Mouse (Mus musculus) midbrain, embryonic 10.5 days (tissue): ENCODE measurements around the gene Abtb2. TPM values are rescaled to one million over a fixed set of nuclear protein-coding genes. Genes with fewer than 3 reads are reported as not detected.

ENCODE experiments used
- DNase-seq: peaks from one replicate; pipeline ENCODE4 v3.0.0-alpha.2; 2017; ENCODE audit warnings: low spot score
- H3K27ac ChIP-seq: fragments of 300-500 bp; sonication (generic); replicated peaks from 2 replicates; pipeline ENCODE4 v1.5.1; 2016; ENCODE audit warnings: mild to moderate bottlenecking
- H3K27me3 ChIP-seq: fragments of 300-500 bp; sonication (generic); 2 replicates; pipeline ENCODE4 v1.6.1; 2016; ENCODE audit warnings: low read depth, mild to moderate bottlenecking; ENCODE audit not compliant: poor library complexity, severe bottlenecking
- H3K36me3 ChIP-seq: fragments of 300-500 bp; sonication (generic); 2 replicates; pipeline ENCODE4 v1.6.1; 2016; ENCODE audit warnings: mild to moderate bottlenecking, moderate library complexity
- H3K4me1 ChIP-seq: fragments of 300-500 bp; sonication (generic); 2 replicates; pipeline ENCODE4 v1.6.1; 2016
- H3K4me3 ChIP-seq: fragments of 300-500 bp; sonication (generic); 2 replicates; pipeline ENCODE4 v1.5.1; 2016; ENCODE audit warnings: mild to moderate bottlenecking, moderate library complexity
- H3K9me3 ChIP-seq: fragments of 300-500 bp; sonication (generic); replicated peaks from 2 replicates; pipeline ENCODE4 v1.6.1; 2016; ENCODE audit warnings: mild to moderate bottlenecking
- WGBS: fragments of 180-500 bp; shearing (Covaris S2); methylation state at CpG from one replicate; pipeline ENCODE4 v1.1.7; 2016; 5-methylcytosine and 5-hydroxymethylcytosine counted together
- polyA plus RNA-seq: library from polyadenylated mRNA; unstranded; fragments of >200 nt; fragmentation: Nextera tagmentation; extraction: Ambion mirVana; gene quantifications from 2 replicates; pipeline ENCODE4 v1.2.1, GENCODE M21; 2016

The Abtb2 gene
- polyA plus RNA-seq, 1 experiment from 2014 or later = 11.5 TPM

GRCm38 (mm10) chr2:103677614-103678369 is 111.7 kb downstream of the Abtb2 start:
- H3K27ac ChIP-seq = peak overlapping the region; percentile 46
- 76% methylated on average over 7 of the region's 7 CpGs for WGBS

DNA sequence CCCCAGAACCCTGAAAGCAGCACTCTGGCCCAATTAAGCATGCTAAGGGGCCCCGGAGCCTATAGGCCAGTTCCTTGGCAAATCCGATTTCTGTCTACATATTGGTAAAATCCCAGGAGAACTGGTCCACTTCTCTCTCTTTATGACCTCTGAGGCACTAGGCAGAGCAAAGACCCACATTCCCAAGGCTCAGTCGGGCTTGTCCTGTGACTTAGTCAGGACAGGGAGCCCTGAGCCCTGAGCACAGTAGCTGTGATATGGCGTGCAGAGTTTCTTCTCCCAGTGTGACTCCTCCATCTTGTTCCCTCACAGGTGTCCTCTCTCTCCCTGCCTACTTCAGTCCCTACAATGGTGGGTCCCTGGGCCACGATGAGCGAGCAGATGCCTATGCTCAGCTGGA is 112.3 kb downstream of the Abtb2 start:
- no peak overlapping the region for H3K4me3 ChIP-seq
- no peaks in the 10 kb centered on the region for H3K27me3 ChIP-seq
- H3K9me3 ChIP-seq = no peaks in the 10 kb centered on the region
- no peak for DNase-seq
- peaks cover 33% of the 10 kb centered on the region for H3K4me1 ChIP-seq
- no peak overlapping the region for H3K27ac ChIP-seq
- H3K36me3 ChIP-seq = 0 out of 2 replicates have a peak, but pooled peaks cover 3% of the 10 kb centered on the region
- WGBS = 82% methylated on average over 6 of the region's 6 CpGs

More at GRCm38 (mm10) chr2:103677614-103678369, 111.7 kb downstream of the Abtb2 start:
- peaks cover 28% of the 10 kb centered on the region for H3K4me1 ChIP-seq
- no peaks in the 10 kb centered on the region for H3K36me3 ChIP-seq
- H3K4me3 ChIP-seq = no peak overlapping the region
- no peak for DNase-seq
- no peaks in the 10 kb centered on the region for H3K9me3 ChIP-seq
- H3K27me3 ChIP-seq = no peaks in the 10 kb centered on the region

GRCm38 (mm10) chr2:103680364-103681110 is 114.4 kb downstream of the Abtb2 start:
- Histone ChIP-seq H3K36me3 (peaks cover 6% of the 10 kb centered on the region; the same call in 1 of the 2 replicates), H3K4me3 (no peak overlapping the region), H3K4me1 (peaks cover 42% of the 10 kb centered on the region), H3K27ac (no peak overlapping the region), H3K27me3 (no peaks in the 10 kb centered on the region), H3K9me3 (no peaks in the 10 kb centered on the region)
- DNase-seq = no peak
- 78% methylated on average over 9 of the region's 9 CpGs for WGBS

- H3K4me1 ChIP-seq = peaks cover 42% of the 10 kb centered on the region
- no peak overlapping the region for H3K4me3 ChIP-seq
- no peak for DNase-seq
- no peak overlapping the region for H3K27ac ChIP-seq
- H3K27me3 ChIP-seq = no peaks in the 10 kb centered on the region
- H3K36me3 ChIP-seq = peaks cover 6% of the 10 kb centered on the region; the same call in 1 of the 2 replicates
- WGBS = 87% methylated on average over 5 of the region's 5 CpGs
- no peaks in the 10 kb centered on the region for H3K9me3 ChIP-seq
These were observed 115.0 kb downstream of the Abtb2 start for GRCm38 (mm10) chr2:103681149-103681548.

- Histone ChIP-seq H3K9me3 (no peaks in the 10 kb centered on the region), H3K27me3 (no peaks in the 10 kb centered on the region), H3K27ac (peak overlapping the region; percentile 3; the same call in 1 of the 2 replicates), H3K4me1 (peaks cover 44% of the 10 kb centered on the region), H3K4me3 (no peak overlapping the region), H3K36me3 (peaks cover 6% of the 10 kb centered on the region; the same call in 1 of the 2 replicates)
- 86% methylated on average over 9 of the region's 9 CpGs for WGBS
- no peak for DNase-seq
These were observed 116.2 kb downstream of the Abtb2 start for GRCm38 (mm10) chr2:103682261-103682722.

- DNase-seq = no peak
- Histone ChIP-seq H3K27me3 (no peaks in the 10 kb centered on the region), H3K4me3 (no peak overlapping the region), H3K4me1 (peaks cover 44% of the 10 kb centered on the region), H3K36me3 (peaks cover 6% of the 10 kb centered on the region; the same call in 1 of the 2 replicates), H3K27ac (0 out of 2 replicates have a peak overlapping the region, but pooled peaks have one; percentile 3), H3K9me3 (no peaks in the 10 kb centered on the region)
- WGBS = 82% methylated on average over 9 of the region's 9 CpGs
These were observed 116.9 kb downstream of the Abtb2 start for GRCm38 (mm10) chr2:103682927-103683442.

DNA sequence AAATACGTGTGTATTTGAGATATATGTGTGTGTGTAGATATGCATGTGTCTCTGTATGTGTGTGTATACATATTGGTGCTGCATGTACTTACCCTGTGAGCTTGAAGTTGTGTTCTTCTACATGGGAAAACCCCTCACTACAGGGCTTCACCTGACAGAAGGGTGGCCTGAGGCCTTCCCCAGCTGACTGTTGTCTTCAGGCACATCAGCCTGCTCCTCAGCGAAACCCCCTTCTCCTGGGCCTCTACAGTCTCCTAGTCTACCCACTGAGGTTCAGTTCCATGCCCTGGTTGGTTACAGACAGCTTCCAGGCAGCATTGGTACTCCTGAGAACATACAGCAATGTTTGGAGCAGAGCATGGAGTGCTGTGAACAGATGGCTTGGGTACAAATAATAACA is 118.3 kb downstream of the Abtb2 start:
- H3K4me1 ChIP-seq = peaks cover 40% of the 10 kb centered on the region

GRCm38 (mm10) chr2:103684926-103685577 is 118.9 kb downstream of the Abtb2 start:
- Histone ChIP-seq H3K4me1 (peaks cover 45% of the 10 kb centered on the region), H3K36me3 (peaks cover 9% of the 10 kb centered on the region; the same call in 1 of the 2 replicates), H3K9me3 (no peaks in the 10 kb centered on the region), H3K4me3 (no peak overlapping the region), H3K27me3 (no peaks in the 10 kb centered on the region), H3K27ac (no peak overlapping the region; the same call in 1 of the 2 replicates)
- WGBS = 74% methylated on average over 7 of the region's 7 CpGs
- no peak for DNase-seq

More for the DNA sequence above, 118.3 kb downstream of the Abtb2 start:
- no peak for DNase-seq
- Histone ChIP-seq H3K9me3 (no peaks in the 10 kb centered on the region), H3K27me3 (no peaks in the 10 kb centered on the region), H3K36me3 (peaks cover 9% of the 10 kb centered on the region; the same call in 1 of the 2 replicates), H3K27ac (no peak overlapping the region), H3K4me3 (no peak overlapping the region)
- WGBS = 92% methylated on average over 2 of the region's 2 CpGs

DNA sequence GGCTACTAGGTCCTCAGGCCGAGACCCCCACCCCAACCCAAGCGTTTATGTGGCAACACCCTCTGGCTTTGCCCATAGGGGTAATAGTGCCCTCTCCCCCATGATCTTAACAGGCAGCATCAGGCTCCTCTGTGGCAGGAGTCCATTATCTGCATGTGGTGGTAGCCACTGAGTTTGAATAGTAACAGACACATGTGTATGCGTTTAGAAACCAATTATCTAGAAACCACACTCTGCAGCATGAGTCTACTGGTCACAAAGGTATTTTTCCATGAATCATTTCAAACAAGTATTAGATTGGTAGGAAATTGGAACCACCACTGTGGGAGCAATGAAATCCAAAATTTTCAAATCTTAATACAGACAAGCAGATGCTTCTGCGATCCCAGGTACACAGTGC is 119.5 kb downstream of the Abtb2 start:
- H3K4me1 ChIP-seq = peaks cover 50% of the 10 kb centered on the region
- H3K9me3 ChIP-seq = no peaks in the 10 kb centered on the region
- H3K4me3 ChIP-seq = no peak overlapping the region
- no peak for DNase-seq
- no peak overlapping the region; the same call in 1 of the 2 replicates for H3K27ac ChIP-seq
- peaks cover 9% of the 10 kb centered on the region; the same call in 1 of the 2 replicates for H3K36me3 ChIP-seq
- H3K27me3 ChIP-seq = no peaks in the 10 kb centered on the region
- WGBS = 88% methylated on average over 4 of the region's 4 CpGs

DNA sequence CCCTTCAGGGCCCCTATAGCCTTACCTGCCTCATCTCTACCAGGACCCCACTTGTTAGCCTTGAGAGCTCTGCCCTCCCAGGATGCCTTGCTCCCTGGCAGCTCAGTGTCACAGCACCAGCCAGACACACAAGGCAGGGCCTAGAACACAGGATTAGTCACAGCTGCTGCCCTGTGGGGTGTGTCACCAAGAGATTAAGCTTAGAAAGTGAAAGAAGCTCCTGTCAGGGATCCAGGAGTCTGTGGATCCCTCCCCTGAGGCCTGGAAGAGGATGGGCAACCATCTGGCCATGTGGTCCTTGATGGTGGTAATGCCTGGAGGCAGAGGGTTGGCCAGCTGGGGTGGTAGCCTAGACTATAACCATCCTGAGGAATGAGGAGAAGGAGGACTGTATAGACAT is 121.0 kb downstream of the Abtb2 start:
- no peak overlapping the region for H3K4me3 ChIP-seq
- no peaks in the 10 kb centered on the region for H3K9me3 ChIP-seq
- no peaks in the 10 kb centered on the region; the same call in 1 of the 2 replicates for H3K27me3 ChIP-seq
- DNase-seq = peak; percentile 32
- peak overlapping the region; percentile 43; the same call in 1 of the 2 replicates for H3K27ac ChIP-seq
- H3K36me3 ChIP-seq = peaks cover 9% of the 10 kb centered on the region; the same call in 1 of the 2 replicates
- peaks cover 57% of the 10 kb centered on the region for H3K4me1 ChIP-seq

DNA sequence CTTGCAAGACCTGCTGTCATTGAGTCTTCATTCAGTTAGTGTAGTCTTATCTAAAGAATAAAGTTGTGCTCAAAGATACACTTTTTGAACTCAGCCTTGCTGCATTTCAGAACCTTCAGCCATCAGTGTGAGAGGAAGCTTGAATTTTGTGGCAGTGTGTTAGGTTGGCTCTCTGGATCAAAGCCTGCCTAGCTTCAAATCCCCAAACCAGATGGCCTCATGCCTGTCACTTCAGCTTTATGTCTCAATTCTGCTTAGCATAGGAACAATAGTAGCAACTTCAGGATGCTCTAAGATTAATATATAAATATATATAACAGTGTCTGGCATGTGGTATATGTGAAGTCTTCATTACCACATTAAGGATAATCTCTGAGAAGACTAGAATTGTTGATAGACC is 121.8 kb downstream of the Abtb2 start:
- Histone ChIP-seq H3K27ac (no peak overlapping the region), H3K4me3 (no peak overlapping the region)

GRCm38 (mm10) chr2:103690425-103690824 is 124.3 kb downstream of the Abtb2 start:
- peaks cover 38% of the 10 kb centered on the region for H3K4me1 ChIP-seq
- H3K4me3 ChIP-seq = no peak overlapping the region
- peak overlapping the region; percentile 76 for H3K27ac ChIP-seq
- H3K27me3 ChIP-seq = no peaks in the 10 kb centered on the region; the same call in 1 of the 2 replicates
- 0 out of 2 replicates have a peak, but pooled peaks cover 3% of the 10 kb centered on the region for H3K36me3 ChIP-seq
- WGBS = 28% methylated on average over 6 of the region's 6 CpGs
- H3K9me3 ChIP-seq = no peaks in the 10 kb centered on the region
- DNase-seq = peak; percentile 47

More for the DNA sequence above, 121.8 kb downstream of the Abtb2 start:
- Histone ChIP-seq H3K27me3 (no peaks in the 10 kb centered on the region; the same call in 1 of the 2 replicates), H3K9me3 (no peaks in the 10 kb centered on the region), H3K36me3 (peaks cover 9% of the 10 kb centered on the region; the same call in 1 of the 2 replicates), H3K4me1 (peaks cover 50% of the 10 kb centered on the region)
- DNase-seq = no peak
